ENCODE assay signal across 8 mouse cellular contexts in the genomic region with DNA sequence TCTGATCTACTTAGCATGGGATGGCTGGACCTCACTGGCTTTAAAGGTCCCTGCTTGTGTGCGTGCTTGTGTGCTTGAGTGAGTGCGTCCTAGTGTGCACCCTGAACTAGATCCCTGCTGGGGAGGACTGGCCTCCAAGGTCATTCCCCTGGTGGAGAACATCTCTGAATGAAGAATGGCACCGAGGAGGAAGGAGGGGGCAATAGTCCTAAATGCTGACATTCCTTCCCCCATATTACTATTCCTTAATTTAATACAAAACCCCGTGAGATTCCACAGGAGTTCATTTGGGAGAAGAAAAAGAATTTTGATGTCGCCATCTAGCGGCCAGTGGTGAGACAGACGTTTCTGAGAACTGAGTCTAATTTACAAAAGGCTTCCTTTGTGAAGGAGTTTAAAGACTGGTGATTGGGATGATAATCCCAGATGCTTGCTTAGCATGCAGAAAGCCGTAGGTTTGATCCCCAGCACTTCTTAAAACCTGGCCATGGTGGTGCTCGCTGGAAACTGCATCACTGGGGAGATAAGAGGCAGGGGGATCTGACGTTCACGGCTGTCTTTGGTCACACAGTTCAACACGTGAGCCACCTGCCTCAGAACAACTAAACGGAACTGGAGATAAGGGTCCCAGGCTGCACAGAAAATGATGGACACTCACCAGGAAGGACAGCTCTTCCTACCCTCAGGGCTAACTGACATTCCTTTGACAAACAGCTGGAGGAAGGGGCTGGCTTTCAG. TPM values are rescaled to one million over a fixed set of nuclear protein-coding genes. Genes with fewer than 3 reads are reported as not detected.
DNase-seq lines count a peak whose midpoint lies in the region; ATAC-seq and TF ChIP-seq lines count a peak whose summit lies in the region.
"Not testable (repeated sequence)": the region's sequence is repeated elsewhere in the genome, so short reads cannot be mapped to it uniquely, and the experiment has no call there.

No protein-coding gene starts in this region.

- H3K36me3 ChIP-seq in hindbrain, embryonic 16.5 days (ENCODE audit: control insufficient read depth, insufficient read depth, low read length) = not testable (repeated sequence)

- not testable (repeated sequence) for H3K4me3 ChIP-seq in cortical plate, adult 2 months (ENCODE audit: insufficient read depth, low read length); hindbrain, embryonic 16.5 days (ENCODE audit: low read length)

- peak; percentile 92 for ATAC-seq in hindbrain, embryonic 16.5 days

- peak; percentile 99 for DNase-seq in ZHBTc4 (ENCODE audit: low read depth, low spot score)
- peak; percentile 61 to 62 for DNase-seq in gastrocnemius, adult 8-10 months (ENCODE audit: low spot score in 2 of 2)
- DNase-seq in layer of hippocampus, postnatal 36 days = peak; percentile 77 to 88
- DNase-seq in lung, postnatal 14 days = peak; percentile 90
- DNase-seq in retina, postnatal 7 days (ENCODE audit: low read depth, low spot score) = peak; percentile 74
- peak; percentile 89 for DNase-seq in urinary bladder, postnatal 14 days (ENCODE audit: low spot score)

- TF ChIP-seq CTCF in cortical plate, adult 2 months (IDR thresholded peaks at IDR 0.05; ENCODE audit: extremely low read depth, insufficient read depth, low read length) = peak; percentile 4; the same call in 1 of the 2 replicates

- H3K9ac ChIP-seq in hindbrain, embryonic 16.5 days (ENCODE audit: low read depth, low read length) = not testable (repeated sequence)

- H3K27ac ChIP-seq in cortical plate, adult 2 months (ENCODE audit: insufficient read depth, low read length); hindbrain, embryonic 16.5 days (ENCODE audit: low read depth, low read length): not testable (repeated sequence)

- not testable (repeated sequence) for H3K4me1 ChIP-seq in cortical plate, adult 2 months (ENCODE audit: control insufficient read depth, insufficient read depth, low read length); hindbrain, embryonic 16.5 days (ENCODE audit: control insufficient read depth, insufficient read depth, low read depth, low read length)

- 41% methylated on average over 12 of the region's 13 CpGs for WGBS in hindbrain, embryonic 16.5 days

- not testable (repeated sequence) for H3K9me3 ChIP-seq in hindbrain, embryonic 16.5 days (ENCODE audit: control insufficient read depth, low read length)

- not testable (repeated sequence) for H3K27me3 ChIP-seq in hindbrain, embryonic 16.5 days (replicated peaks; ENCODE audit: control insufficient read depth, insufficient read depth, low read length)

- not testable (repeated sequence) for H3K4me2 ChIP-seq in hindbrain, embryonic 16.5 days (ENCODE audit: low read length)

- not testable (repeated sequence) for TF ChIP-seq POLR2A in cortical plate, adult 2 months (IDR thresholded peaks at IDR 0.05; ENCODE audit: extremely low read depth, insufficient read depth, low read length)

RNA-seq across cellular contexts. Expression of a gene that starts 26.2 kb away (rescaled TPM):
- polyA plus RNA-seq in cortical plate, adult 2 months (2012; rRNA removed) = 0.11 and 0.31 TPM in 2 replicates
- total RNA-seq in gastrocnemius, adult 8-10 months (2022) = under 1 TPM in 3 of 4 experiments, not detected in 1; 0.31 to 0.85 (median 0.39) TPM
- polyA plus RNA-seq in hindbrain, embryonic 16.5 days (2015; fragmentation: Nextera tagmentation; extraction: Ambion mirVana) = not detected in 2 replicates
- under 1 TPM; 0.60 to 0.94 TPM for total RNA-seq in layer of hippocampus, postnatal 36 days (2021)
